Mouse (Mus musculus) liver, postnatal 0 days (tissue): ENCODE data around the gene Rchy1.

Experiments
- CTCF ChIP-seq: sonication (generic); IDR thresholded peaks from 2 replicates; pipeline ENCODE4 v1.5.1; 2016; ENCODE audit warnings: antibody characterized with exemption, low read depth
- EP300 ChIP-seq: IDR thresholded peaks from 2 replicates; pipeline ENCODE4 v1.6.1; 2016; ENCODE audit warnings: antibody characterized with exemption, low read depth, mild to moderate bottlenecking

DNA sequence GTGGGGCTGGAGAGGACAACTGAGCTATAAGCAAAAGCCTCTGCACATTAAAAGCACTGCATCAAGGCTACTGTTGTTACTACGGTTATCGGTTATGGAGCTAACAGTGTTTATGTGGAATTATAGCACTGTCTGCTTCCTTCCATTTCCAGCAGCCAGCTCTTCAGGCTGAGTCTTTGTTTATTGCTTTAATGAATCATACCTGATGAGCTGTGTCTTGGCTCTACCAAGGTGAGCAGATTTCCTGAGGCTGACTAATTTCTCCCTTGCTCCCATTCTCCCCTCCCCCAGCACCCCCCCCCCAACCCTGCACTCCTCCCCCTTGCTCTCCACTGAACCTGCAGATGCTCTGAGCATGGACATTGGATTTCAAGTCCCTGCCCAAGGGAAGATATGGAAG lies 24.9 kb upstream of the Rchy1 start:
- no peak for TF ChIP-seq CTCF
- no peak for TF ChIP-seq EP300
